Mouse (Mus musculus) MEL (cell line): ENCODE measurements around the gene Fmnl1. TPM values are rescaled to one million over a fixed set of nuclear protein-coding genes. Genes with fewer than 3 reads are reported as not detected.

Source experiments
- DNase-seq: peaks from one replicate; pipeline ENCODE4 v3.0.0; 2011; ENCODE audit warnings: low read depth, low spot score
- H3K27ac ChIP-seq: 2 replicates; pipeline ENCODE4 v1.5.1; 2012; ENCODE audit warnings: low read depth, mild to moderate bottlenecking, control low read depth, low read length, moderate library complexity; ENCODE audit not compliant: control insufficient read depth
- H3K27me3 ChIP-seq, 2 experiments: fragments of 150-350 bp in 1 of 2; sonication (generic) in 1 of 2; 2 replicates each; pipeline ENCODE4 v1.6.1; 2012; ENCODE audit warnings: low read length in 2 of 2, mild to moderate bottlenecking in 2 of 2, improper control_type of control experiment in 1 of 2, moderate library complexity in 1 of 2; ENCODE audit not compliant: insufficient read depth in 2 of 2, control insufficient read depth in 1 of 2
- H3K36me3 ChIP-seq, 2 experiments: 2 replicates each; pipeline ENCODE4 v1.6.1; 2012 to 2014; ENCODE audit warnings: low read length in 2 of 2, improper control_type of control experiment in 1 of 2, inconsistent platforms in 1 of 2, mild to moderate bottlenecking in 1 of 2; ENCODE audit not compliant: insufficient read depth in 2 of 2, control insufficient read depth in 1 of 2
- H3K4me1 ChIP-seq, 2 experiments: fragments of 150-350 bp in 1 of 2; sonication (generic) in 1 of 2; 2 replicates each; pipeline ENCODE4 v1.6.1; 2012; ENCODE audit warnings: low read length in 2 of 2, improper control_type of control experiment in 1 of 2, mild to moderate bottlenecking in 1 of 2; ENCODE audit not compliant: insufficient read depth in 2 of 2, control insufficient read depth in 1 of 2
- H3K4me3 ChIP-seq, 2 experiments: fragments of 150-350 bp in 1 of 2; sonication (generic) in 1 of 2; 2 replicates each; pipeline ENCODE4 v1.5.1; 2012; ENCODE audit warnings: low read depth in 2 of 2, low read length in 2 of 2, mild to moderate bottlenecking in 2 of 2, moderate library complexity in 2 of 2, control low read depth in 1 of 2, improper control_type of control experiment in 1 of 2; ENCODE audit not compliant: control insufficient read depth in 1 of 2, insufficient read depth in 1 of 2
- H3K79me2 ChIP-seq: 2 replicates; pipeline ENCODE4 v1.6.1; 2012; ENCODE audit warnings: mild to moderate bottlenecking, low read length, moderate library complexity; ENCODE audit not compliant: control insufficient read depth, poor library complexity, insufficient read depth
- H3K9ac ChIP-seq: 2 replicates; pipeline ENCODE4 v1.6.1; 2012; ENCODE audit warnings: low read depth, mild to moderate bottlenecking, control low read depth, low read length, moderate library complexity; ENCODE audit not compliant: control insufficient read depth, poor library complexity, severe bottlenecking
- H3K9me3 ChIP-seq: fragments of 150-350 bp; sonication (generic); replicated peaks from 2 replicates; pipeline ENCODE4 v1.6.1; 2012; ENCODE audit warnings: mild to moderate bottlenecking, low read length, improper control_type of control experiment, moderate library complexity; ENCODE audit not compliant: insufficient read depth
- CHD1 ChIP-seq: IDR thresholded peaks from 2 replicates; pipeline ENCODE4 v1.6.1; 2012; ENCODE audit warnings: low read depth, mild to moderate bottlenecking, inconsistent platforms, low read length, improper control_type of control experiment
- CHD2 ChIP-seq: IDR thresholded peaks from 2 replicates; pipeline ENCODE4 v1.6.1; 2011; ENCODE audit warnings: low read length, improper control_type of control experiment
- GATA1 ChIP-seq: IDR thresholded peaks from 2 replicates; pipeline ENCODE4 v1.6.1; 2011; ENCODE audit warnings: low read depth, low read length, improper control_type of control experiment
- MAZ ChIP-seq: IDR thresholded peaks from 2 replicates; pipeline ENCODE4 v1.6.1; 2012; ENCODE audit warnings: low read depth, mild to moderate bottlenecking, inconsistent platforms, low read length, improper control_type of control experiment
- MXI1 ChIP-seq: IDR thresholded peaks from 2 replicates; pipeline ENCODE4 v1.6.1; 2011; ENCODE audit warnings: mild to moderate bottlenecking, low read depth, low read length, improper control_type of control experiment
- MYC ChIP-seq: IDR thresholded peaks from 2 replicates; pipeline ENCODE4 v1.6.1; 2011; ENCODE audit warnings: low read depth, mild to moderate bottlenecking, low read length, improper control_type of control experiment, moderate library complexity
- SIN3A ChIP-seq: IDR thresholded peaks from 2 replicates; pipeline ENCODE4 v1.6.1; 2012; ENCODE audit warnings: low read length, improper control_type of control experiment, inconsistent platforms
- USF1 ChIP-seq: IDR thresholded peaks from 2 replicates; pipeline ENCODE4 v1.6.1; 2014; ENCODE audit warnings: low read depth, mild to moderate bottlenecking, inconsistent platforms, low read length, improper control_type of control experiment, moderate library complexity
- ZC3H11A ChIP-seq: IDR thresholded peaks from 2 replicates; pipeline ENCODE4 v1.6.1; 2012; ENCODE audit warnings: low read depth, mild to moderate bottlenecking, inconsistent platforms, low read length, improper control_type of control experiment
- ZMIZ1 ChIP-seq: IDR thresholded peaks from 2 replicates; pipeline ENCODE4 v1.6.1; 2012; ENCODE audit warnings: low read depth, mild to moderate bottlenecking, inconsistent platforms, low read length, improper control_type of control experiment, moderate library complexity
- ZNF384 ChIP-seq: IDR thresholded peaks from 2 replicates; pipeline ENCODE4 v1.6.1; 2012; ENCODE audit warnings: low read depth, mild to moderate bottlenecking, inconsistent platforms, low read length, improper control_type of control experiment
- polyA plus RNA-seq, 2 experiments: library from polyadenylated mRNA; stranded (reverse) in 1 of 2; unstranded in 1 of 2; fragments of >175 nt in 1 of 2; fragments of >200 nt in 1 of 2; gene quantifications; 2 replicates each; pipeline versions ENCODE4 v1.2.1 to v1.2.4; 2012; ENCODE audit warnings: low replicate concordance in 2 of 2, low read depth in 1 of 2; ENCODE audit not compliant: insufficient read length in 2 of 2, insufficient read depth in 1 of 2, missing spikeins in 1 of 2
- total RNA-seq: library from RNA; depleted of rRNA; stranded (reverse); fragments of 300-350 nt; gene quantifications from 2 replicates; pipeline ENCODE4 v1.2.3, GENCODE M21; 2012

Fmnl1 gene
- total and polyA plus RNA-seq, 3 experiments = 1.7 to 17.2 TPM; not detected in 1

GRCm38 (mm10) chr11:103172392-103173040 is 1.6 kb downstream of the Fmnl1 start:
- peaks cover 7 to 27% of the 10 kb centered on the region in 2 experiments; a peak in 3 of 4 replicates for H3K4me1 ChIP-seq
- H3K9ac ChIP-seq = no peak overlapping the region
- no peak for TF ChIP-seq ZNF384
- no peak for TF ChIP-seq GATA1
- TF ChIP-seq MAZ = no peak
- TF ChIP-seq ZC3H11A = no peak
- TF ChIP-seq, all 39 proteins: peak for 0
- Histone ChIP-seq H3K4me3 (no peak overlapping the region), H3K27me3 (peaks cover 3 to 12% of the 10 kb centered on the region in 2 experiments; a peak in 3 of 4 replicates), H3K9me3 (no peaks in the 10 kb centered on the region), H3K36me3 (peaks cover 0 to 16% of the 10 kb centered on the region in 2 experiments; a peak in 2 of 4 replicates), H3K79me2 (no peaks in the 10 kb centered on the region; the same call in 1 of the 2 replicates), H3K27ac (no peak overlapping the region)
- no peak for DNase-seq

- Histone ChIP-seq H3K9ac (no peak overlapping the region), H3K4me3 (no peak overlapping the region), H3K79me2 (no peaks in the 10 kb centered on the region; the same call in 1 of the 2 replicates), H3K27me3 (peaks cover 3 to 12% of the 10 kb centered on the region in 2 experiments; a peak in 3 of 4 replicates), H3K27ac (peak overlapping the region; percentile 74; the same call in 1 of the 2 replicates), H3K4me1 (peaks cover 7 to 30% of the 10 kb centered on the region in 2 experiments; a peak in 3 of 4 replicates), H3K9me3 (no peaks in the 10 kb centered on the region), H3K36me3 (peaks cover 0 to 16% of the 10 kb centered on the region in 2 experiments; a peak in 2 of 4 replicates)
- DNase-seq = no peak
- TF ChIP-seq USF1 = peak; percentile 58
- TF ChIP-seq MXI1 = 0 out of 2 replicates have a peak, but pooled peaks have one; percentile 22
- no peak for TF ChIP-seq CHD1
- TF ChIP-seq, all 39 proteins: peak for 2
Observed at GRCm38 (mm10) chr11:103173041-103173770, 2.3 kb downstream of the Fmnl1 start.

- TF ChIP-seq ZMIZ1 = no peak
- TF ChIP-seq MYC = no peak
- no peak for TF ChIP-seq ZC3H11A
- TF ChIP-seq SIN3A = no peak
- TF ChIP-seq CHD2 = no peak
- Histone ChIP-seq H3K36me3 (peaks cover 0 to 16% of the 10 kb centered on the region in 2 experiments; a peak in 2 of 4 replicates), H3K27me3 (peaks cover 3 to 12% of the 10 kb centered on the region in 2 experiments; a peak in 3 of 4 replicates), H3K9me3 (no peaks in the 10 kb centered on the region), H3K4me1 (peaks cover 7 to 31% of the 10 kb centered on the region in 2 experiments; a peak in 3 of 4 replicates), H3K4me3 (no peak overlapping the region), H3K79me2 (no peaks in the 10 kb centered on the region; the same call in 1 of the 2 replicates), H3K9ac (no peak overlapping the region), H3K27ac (peak overlapping the region; percentile 74)
- no peak for DNase-seq
Observed at GRCm38 (mm10) chr11:103173771-103174344, 3.0 kb downstream of the Fmnl1 start.
